Mouse (Mus musculus): ENCODE results near the gene Phldb2.

Phldb2 gene

DNA sequence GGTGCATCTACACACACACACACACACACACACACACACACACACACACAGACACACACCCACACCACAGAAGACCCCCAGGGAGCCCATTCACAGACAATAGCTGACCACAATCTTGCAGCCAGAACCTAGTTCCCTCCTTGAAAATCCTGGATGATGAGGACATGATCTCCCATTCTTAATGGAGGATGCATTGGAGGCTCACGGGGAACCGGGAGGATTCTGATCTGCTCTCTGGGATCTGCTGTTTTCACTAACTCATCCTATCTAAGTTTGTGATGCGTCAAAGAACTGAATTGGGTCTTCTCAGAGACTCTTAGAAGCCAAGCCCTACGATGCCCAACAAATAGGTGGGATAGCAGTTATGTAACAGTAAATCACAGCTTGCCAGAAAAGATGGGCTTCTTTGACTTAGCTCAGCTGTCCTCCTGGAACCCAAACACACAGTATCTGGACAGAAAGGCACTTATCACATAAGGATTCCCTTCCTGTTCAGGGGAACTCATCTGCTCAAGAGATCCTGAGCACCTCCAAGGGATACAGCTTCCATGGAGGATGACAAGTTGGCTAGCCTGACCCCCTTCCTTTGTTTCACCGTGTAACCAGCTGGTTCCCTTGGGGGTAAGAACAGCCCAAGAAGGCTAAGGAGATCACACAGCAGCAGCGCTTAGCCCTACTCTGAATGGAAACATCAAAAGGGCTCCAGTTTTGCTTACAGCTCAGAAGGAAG lies 230.1 kb downstream of the Phldb2 start:
- no peak for DNase-seq

DNA sequence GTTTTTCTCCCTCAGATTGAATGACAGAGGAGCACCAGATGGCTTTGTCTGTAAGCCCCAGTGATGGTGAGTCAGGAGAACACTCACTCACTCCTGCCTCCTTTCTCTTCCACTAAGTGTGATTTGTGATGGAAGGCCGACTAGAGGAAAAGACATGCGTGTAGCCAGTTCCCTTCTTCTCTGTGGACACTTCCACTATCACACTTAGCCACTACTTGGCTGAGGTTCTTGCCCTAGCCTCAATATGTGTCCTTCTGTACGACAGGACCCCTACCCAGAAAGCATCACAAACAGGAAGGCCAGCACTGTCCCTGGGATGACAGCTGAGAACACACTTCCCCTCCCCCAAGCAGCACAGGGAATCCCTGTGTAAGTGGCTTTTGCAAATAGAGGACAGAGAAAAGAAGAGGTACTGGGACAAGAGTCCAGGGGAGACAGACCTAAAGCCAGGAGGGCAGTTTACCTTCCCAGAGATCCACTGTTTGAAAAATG lies 230.9 kb downstream of the Phldb2 start:
- DNase-seq: no peak

DNA sequence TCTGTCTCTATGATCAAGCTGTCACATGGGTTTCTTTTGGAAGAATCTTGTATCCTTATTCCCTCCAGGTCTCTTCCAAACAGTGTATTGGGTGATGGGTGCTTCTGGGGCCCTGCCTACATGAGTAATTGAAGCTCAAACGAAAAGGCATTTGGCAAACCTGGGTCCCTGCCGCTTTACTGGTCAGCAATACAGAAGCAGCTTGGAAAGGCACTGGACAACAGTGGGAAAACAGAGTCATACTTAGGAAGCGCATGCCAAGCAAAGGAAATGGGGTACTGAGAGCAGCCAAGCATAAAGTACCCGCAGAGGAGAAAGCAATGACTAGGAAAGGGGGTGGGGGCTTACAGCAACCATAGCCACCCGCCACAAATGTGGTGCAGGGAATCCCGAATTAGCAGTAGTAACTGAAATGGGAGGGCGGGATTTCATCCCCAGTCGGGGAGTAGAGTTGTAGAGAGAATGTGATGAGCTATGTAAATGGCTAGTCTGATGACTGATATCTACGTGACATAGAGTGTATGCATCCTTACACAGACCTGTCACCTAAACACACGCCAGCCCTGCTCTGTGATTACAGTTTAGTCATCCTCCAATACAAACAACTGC lies 233.3 kb downstream of the Phldb2 start:
- no peak for DNase-seq

DNA sequence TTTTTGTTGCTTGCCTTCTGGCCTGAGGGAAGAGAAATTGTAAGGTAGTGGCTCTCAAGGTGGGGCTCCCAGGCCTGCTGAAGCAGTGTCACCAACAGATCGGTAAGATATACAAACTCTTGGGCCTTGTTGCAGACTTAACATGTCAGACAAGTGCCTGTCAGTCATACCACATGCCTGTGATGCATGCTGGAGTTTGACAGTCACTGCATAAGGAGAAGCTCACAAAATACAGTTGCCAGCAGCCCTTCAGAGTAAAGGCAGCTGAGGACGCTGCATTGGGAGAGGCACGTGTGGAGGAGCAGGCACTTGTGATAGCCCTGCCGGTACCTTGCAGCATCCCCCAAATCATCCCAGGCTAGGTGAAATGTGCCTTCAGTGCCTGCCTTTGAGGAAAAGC lies 235.1 kb downstream of the Phldb2 start:
- no peak for DNase-seq

DNA sequence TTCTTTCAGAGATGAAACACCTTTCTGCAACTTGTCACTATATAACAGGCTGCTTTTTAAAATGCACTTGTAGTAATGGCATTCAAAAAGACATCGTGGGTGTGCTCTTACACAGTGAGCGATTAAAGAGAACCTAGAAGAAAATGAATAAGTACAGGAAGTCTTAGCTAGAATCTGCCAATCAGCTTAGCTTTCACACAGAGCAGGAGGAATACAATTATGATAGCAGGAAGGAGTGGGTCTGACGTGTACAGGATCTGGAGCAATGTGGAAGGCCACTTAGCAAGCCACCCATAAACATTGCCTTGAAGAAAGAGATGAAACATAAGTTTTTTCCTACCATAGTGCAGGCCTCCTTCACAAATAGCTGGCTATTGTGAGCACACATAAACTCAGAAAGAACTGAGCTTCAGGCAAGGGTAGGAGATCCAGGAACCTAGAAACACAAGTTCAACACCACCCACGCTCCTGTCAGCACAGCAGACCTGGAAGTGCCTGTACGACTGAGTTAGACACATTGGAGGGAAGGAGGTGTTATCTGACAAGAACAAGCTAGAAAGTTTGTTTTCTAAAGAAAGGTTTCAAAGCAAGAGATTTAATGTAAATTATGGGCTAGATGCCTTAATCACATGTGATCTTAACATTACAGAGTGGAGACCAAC lies 238.8 kb downstream of the Phldb2 start:
- DNase-seq: no peak

DNA sequence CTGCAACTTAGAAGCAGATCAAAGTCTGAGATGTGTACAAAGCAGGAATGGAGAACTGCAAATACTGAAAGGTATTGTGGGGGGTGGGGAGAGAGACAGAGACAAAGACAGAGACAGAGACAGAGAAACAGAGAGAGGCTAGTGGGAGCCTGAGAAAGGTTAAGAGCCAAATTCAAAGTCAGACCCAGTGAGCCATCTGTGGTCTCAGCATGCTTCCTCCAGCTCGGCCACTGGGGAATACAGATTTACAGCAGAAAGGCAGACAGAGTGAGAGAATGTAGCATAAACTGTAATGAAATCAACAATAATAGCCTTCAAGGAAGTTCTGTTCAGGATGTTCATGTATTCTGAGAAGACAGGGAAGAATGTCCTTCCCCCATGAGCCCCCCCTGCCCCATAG lies 239.5 kb downstream of the Phldb2 start:
- no peak for DNase-seq

DNA sequence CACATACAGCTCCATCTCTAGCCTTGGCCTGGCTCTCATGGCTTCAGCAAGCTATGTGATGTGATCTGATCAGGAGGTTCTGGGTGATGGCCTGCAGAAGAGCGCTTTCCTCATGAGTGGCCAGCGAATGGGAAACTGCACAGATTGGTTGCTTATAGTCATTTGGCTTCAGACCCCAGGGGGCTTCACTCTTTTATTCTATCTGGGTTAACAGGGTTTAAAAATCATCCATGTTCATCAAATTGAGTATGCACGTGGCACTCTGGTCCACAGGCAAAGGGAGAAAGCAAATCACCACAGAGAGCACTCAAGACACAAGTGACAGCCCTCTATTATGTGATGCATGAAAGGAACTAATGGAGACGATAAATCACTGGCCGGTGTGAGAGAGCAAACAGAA lies 240.1 kb downstream of the Phldb2 start:
- no peak for DNase-seq

DNA sequence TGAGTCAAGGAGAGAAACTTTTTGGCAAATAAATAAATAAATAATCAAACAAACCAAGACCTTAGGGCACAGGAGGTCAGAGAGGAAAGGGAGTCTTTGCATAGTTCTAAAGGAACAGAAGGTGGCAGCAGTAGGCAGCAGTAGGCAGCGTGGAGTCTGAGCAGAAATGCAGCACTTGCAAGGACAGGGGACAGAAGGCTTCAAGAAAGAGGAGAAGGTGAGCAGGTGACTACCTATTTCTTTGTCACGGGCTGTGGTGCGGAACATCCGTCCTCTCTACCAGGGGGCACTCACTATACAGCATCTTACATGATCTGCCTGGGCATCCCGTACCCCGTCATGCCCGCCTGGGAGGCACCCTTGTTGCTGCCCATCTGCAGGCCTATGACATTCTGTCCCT lies 242.1 kb downstream of the Phldb2 start:
- no peak for DNase-seq

DNA sequence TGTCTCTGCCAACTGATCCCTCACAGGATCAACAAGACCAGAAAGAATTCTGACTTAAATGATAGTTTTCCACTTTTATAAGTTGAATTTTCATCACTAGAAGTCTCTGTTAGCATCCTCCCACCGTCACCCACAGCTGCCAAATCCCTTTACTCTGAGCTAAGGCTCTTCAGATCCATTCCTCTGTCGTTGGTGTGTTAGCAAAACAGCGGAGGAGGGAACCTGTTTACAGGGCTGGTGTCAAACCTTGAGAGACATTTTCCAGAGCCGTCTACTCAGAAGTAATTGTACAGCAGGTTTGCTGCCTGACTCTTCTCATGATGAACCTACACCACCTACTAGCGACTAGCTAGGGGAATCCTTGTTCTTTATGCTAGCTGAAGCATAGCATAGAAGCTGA lies 254.1 kb downstream of the Phldb2 start:
- no peak for DNase-seq

DNA sequence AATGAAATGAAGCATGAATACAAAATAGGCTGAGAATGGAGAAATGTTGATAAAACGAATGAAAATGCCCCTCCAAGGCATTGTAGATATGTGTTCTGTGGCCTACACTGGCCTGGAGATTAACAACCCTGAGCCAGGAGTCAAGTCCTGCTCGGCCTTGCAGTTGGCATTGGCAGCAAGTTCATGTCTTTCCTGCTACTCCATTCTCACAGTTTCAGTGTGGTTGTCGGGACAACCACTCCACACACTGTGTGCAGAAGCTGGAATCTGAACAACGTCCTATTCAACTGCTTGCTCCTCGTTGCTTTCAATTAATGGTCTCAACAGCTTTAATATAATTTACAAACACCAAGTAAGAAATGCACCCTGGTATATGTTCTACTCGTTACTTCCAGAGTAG lies 255.4 kb downstream of the Phldb2 start:
- DNase-seq: no peak
